Mouse (Mus musculus): ENCODE measurements around the gene Mertk. TPM values are rescaled to one million over a fixed set of nuclear protein-coding genes. Genes with fewer than 3 reads are reported as not detected.

The Mertk gene
- total RNA-seq, 2 experiments from 2014 or later, result 23.2 to 26.4 TPM

- DNase-seq (ENCODE audit: low spot score in 2 of 2), result peak; percentile 96 to 97
Measured at GRCm38 (mm10) chr2:128817786-128818681, 119.3 kb downstream of the Mertk start, which contains the start of gene Tmem87b. TSS of gene Tmem87b (plus strand) at chr2:128818118.

GRCm38 (mm10) chr2:128818956-128819643 lies 120.3 kb downstream of the Mertk start:
- DNase-seq (ENCODE audit: low spot score in 2 of 2), result peak in 1 of 2 experiments; percentile 7

- no peak for DNase-seq (ENCODE audit: low spot score in 2 of 2)
Measured at GRCm38 (mm10) chr2:128820631-128821030, 121.9 kb downstream of the Mertk start.

GRCm38 (mm10) chr2:128823893-128824292 lies 125.1 kb downstream of the Mertk start:
- no peak for DNase-seq (ENCODE audit: low spot score in 2 of 2)

GRCm38 (mm10) chr2:128827787-128828186 lies 129.0 kb downstream of the Mertk start:
- DNase-seq (ENCODE audit: low spot score in 2 of 2), result no peak

- no peak for DNase-seq (ENCODE audit: low spot score in 2 of 2)
Measured at GRCm38 (mm10) chr2:128832611-128833010, 133.9 kb downstream of the Mertk start.

- no peak for DNase-seq (ENCODE audit: low spot score in 2 of 2)
Measured at GRCm38 (mm10) chr2:128833035-128833434, 134.3 kb downstream of the Mertk start.

- DNase-seq (ENCODE audit: low spot score in 2 of 2), result no peak
Measured at GRCm38 (mm10) chr2:128833435-128833834, 134.7 kb downstream of the Mertk start.

- DNase-seq (ENCODE audit: low spot score in 2 of 2), result no peak
Measured at GRCm38 (mm10) chr2:128837531-128837930, 138.8 kb downstream of the Mertk start.

GRCm38 (mm10) chr2:128838611-128839010 lies 139.9 kb downstream of the Mertk start:
- DNase-seq (ENCODE audit: low spot score in 2 of 2), result no peak

GRCm38 (mm10) chr2:128839501-128839900 lies 140.7 kb downstream of the Mertk start:
- DNase-seq (ENCODE audit: low spot score in 2 of 2), result no peak

- no peak for DNase-seq (ENCODE audit: low spot score in 2 of 2)
Measured at GRCm38 (mm10) chr2:128842437-128842836, 143.7 kb downstream of the Mertk start.

GRCm38 (mm10) chr2:128850036-128850435 lies 151.3 kb downstream of the Mertk start:
- DNase-seq (ENCODE audit: low spot score in 2 of 2), result no peak

Other genes starting within 250 kb of the Mertk start
- gene Spdye4c, start 107.7 kb upstream of the Mertk start, total RNA-seq (2021), result not detected
- 10 to 100 TPM; 54.6 to 57.0 TPM for gene Anapc1, start 11.6 kb upstream of the Mertk start, total RNA-seq (2021)
- 10 to 100 TPM; 32.1 to 33.9 TPM for gene Tmem87b, start 119.2 kb downstream of the Mertk start, total RNA-seq (2021)
- gene Fbln7, start 164.0 kb downstream of the Mertk start, total RNA-seq (2021), result 1 to 10 TPM; 2.7 to 3.1 TPM
- gene Zc3h8, start 245.1 kb downstream of the Mertk start, total RNA-seq (2021), result 1 to 10 TPM; 6.8 to 8.4 TPM

Measured in left cerebral cortex, adult 18-20 months (tissue).